Mouse (Mus musculus) heart, postnatal 25 days (tissue): ENCODE data around the gene Tanc1. TPM values are rescaled to one million over a fixed set of nuclear protein-coding genes. Genes with fewer than 3 reads are reported as not detected.
"Not testable (repeated sequence)": the region's sequence is repeated elsewhere in the genome, so short reads cannot be mapped to it uniquely, and the experiment has no call there.

ENCODE experiments used
- DNase-seq: peaks from one replicate; pipeline ENCODE4 v3.0.0; 2022; ENCODE audit warnings: low spot score
- intact Hi-C: fragments of 180-260 bp; cut with DNase I; formaldehyde crosslinking; loops from one replicate; pipeline ENCODE4 v1.15.1; 2025
- total RNA-seq, 2 experiments: library from RNA; stranded (reverse); gene quantifications; 2 replicates each; pipeline ENCODE4 v1.2.3; 2021

Tanc1 gene
- total RNA-seq, 2 experiments from 2014 or later: 27.1 to 29.3 TPM

- intact Hi-C loops: no loop called here
Measured at GRCm38 (mm10) chr2:59841189-59841939, 229.5 kb downstream of the Tanc1 start.

GRCm38 (mm10) chr2:59841944-59842343, 230.1 kb downstream of the Tanc1 start:
- intact Hi-C loops: no loop called here
- DNase-seq: no peak

More at GRCm38 (mm10) chr2:59841189-59841939, 229.5 kb downstream of the Tanc1 start:
- DNase-seq: no peak

- intact Hi-C loops: no loop called here
Measured at GRCm38 (mm10) chr2:59842556-59843008, 230.7 kb downstream of the Tanc1 start.

GRCm38 (mm10) chr2:59843156-59843555, 231.3 kb downstream of the Tanc1 start:
- no peak for DNase-seq
- intact Hi-C loops: no loop called here

More at GRCm38 (mm10) chr2:59842556-59843008, 230.7 kb downstream of the Tanc1 start:
- DNase-seq: no peak

- intact Hi-C loops: no loop called here
- DNase-seq: no peak
Measured at GRCm38 (mm10) chr2:59843848-59844247, 232.0 kb downstream of the Tanc1 start.

GRCm38 (mm10) chr2:59851885-59852284, 240.0 kb downstream of the Tanc1 start:
- intact Hi-C loops, DNase-seq: not testable (repeated sequence)

GRCm38 (mm10) chr2:59852916-59853315, 241.1 kb downstream of the Tanc1 start:
- DNase-seq: no peak
- intact Hi-C loops: no loop called here

GRCm38 (mm10) chr2:59853543-59853942, 241.7 kb downstream of the Tanc1 start:
- intact Hi-C loops: no loop called here
- DNase-seq: no peak

GRCm38 (mm10) chr2:59854363-59854762, 242.5 kb downstream of the Tanc1 start:
- intact Hi-C loops: no loop called here

GRCm38 (mm10) chr2:59862618-59863017, 250.8 kb downstream of the Tanc1 start:
- intact Hi-C loops: no loop called here
- DNase-seq: no peak

More at GRCm38 (mm10) chr2:59854363-59854762, 242.5 kb downstream of the Tanc1 start:
- DNase-seq: no peak

- intact Hi-C loops: no loop called here
Measured at GRCm38 (mm10) chr2:59870526-59870925, 258.7 kb downstream of the Tanc1 start.

GRCm38 (mm10) chr2:59876482-59876881, 264.6 kb downstream of the Tanc1 start:
- intact Hi-C loops: no loop called here
- no peak for DNase-seq

More at GRCm38 (mm10) chr2:59870526-59870925, 258.7 kb downstream of the Tanc1 start:
- no peak for DNase-seq

GRCm38 (mm10) chr2:59877335-59877734, 265.5 kb downstream of the Tanc1 start:
- intact Hi-C loops: no loop called here
- no peak for DNase-seq

- intact Hi-C loops: no loop called here
- DNase-seq: no peak
Measured at GRCm38 (mm10) chr2:59878221-59878620, 266.4 kb downstream of the Tanc1 start.

GRCm38 (mm10) chr2:59881404-59881803, 269.6 kb downstream of the Tanc1 start:
- DNase-seq: no peak
- intact Hi-C loops: no loop called here

- intact Hi-C loops: no loop called here
- peak; percentile 91 for DNase-seq
Measured at GRCm38 (mm10) chr2:59881831-59882741, 270.2 kb downstream of the Tanc1 start, which contains the start of gene Wdsub1. Wdsub1 (minus strand) TSS chr2:59882591.

GRCm38 (mm10) chr2:59882742-59883281, 271.0 kb downstream of the Tanc1 start:
- intact Hi-C loops: no loop called here
- DNase-seq: no peak

- intact Hi-C loops: no loop called here
- no peak for DNase-seq
Measured at GRCm38 (mm10) chr2:59889699-59890098, 277.9 kb downstream of the Tanc1 start.
